Mouse (Mus musculus): Measurements from ENCODE around the gene Tmem45b.
"Not testable (repeated sequence)": the region's sequence is repeated elsewhere in the genome, so short reads cannot be mapped to it uniquely, and the experiment has no call there.

Tmem45b gene

DNA sequence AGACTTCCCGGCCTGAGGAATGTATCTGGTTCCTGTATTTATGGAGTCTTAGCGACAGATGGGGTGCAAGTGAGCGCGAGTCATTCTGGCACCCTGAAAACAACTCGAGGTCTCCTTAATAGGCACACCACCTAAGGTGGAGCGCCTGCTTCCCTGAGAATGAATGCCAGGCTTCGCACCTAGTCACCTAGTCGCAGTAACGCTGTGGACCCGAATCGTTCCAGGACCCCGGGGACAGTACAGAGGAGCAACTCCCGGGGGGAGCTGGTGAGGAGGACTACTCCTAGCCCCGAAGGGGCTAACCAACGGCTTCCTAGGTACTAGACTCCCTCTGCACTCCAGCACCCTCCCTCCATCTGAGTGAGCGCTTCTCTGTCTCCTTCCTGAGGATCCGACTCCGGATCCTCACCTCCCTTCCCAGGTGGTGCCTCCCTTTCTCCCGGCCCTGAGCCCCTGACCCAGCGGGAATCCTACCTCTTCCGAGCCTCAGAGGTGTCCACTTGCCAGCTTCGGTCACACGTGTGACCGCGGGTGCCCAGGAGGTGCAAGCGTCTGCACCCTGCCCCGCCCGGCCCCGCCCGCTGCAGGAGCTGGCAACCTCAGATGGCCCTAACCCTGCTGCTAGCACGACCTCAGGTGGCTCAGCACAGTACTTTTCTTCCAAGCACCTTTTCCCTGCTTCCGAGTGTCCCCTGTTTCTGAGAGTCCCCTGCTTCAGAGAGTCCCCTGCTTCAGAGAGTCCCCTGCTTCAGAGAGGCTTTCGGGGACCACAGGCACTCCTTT lies at the start of gene Tmem45b:
Gene Tmem45b (minus strand): TSS at position 771 of the 783 bp plus-strand sequence.
- peak in 1 of 2 experiments; percentile 55 for DNase-seq (ENCODE audit: low spot score in 2 of 2)

DNA sequence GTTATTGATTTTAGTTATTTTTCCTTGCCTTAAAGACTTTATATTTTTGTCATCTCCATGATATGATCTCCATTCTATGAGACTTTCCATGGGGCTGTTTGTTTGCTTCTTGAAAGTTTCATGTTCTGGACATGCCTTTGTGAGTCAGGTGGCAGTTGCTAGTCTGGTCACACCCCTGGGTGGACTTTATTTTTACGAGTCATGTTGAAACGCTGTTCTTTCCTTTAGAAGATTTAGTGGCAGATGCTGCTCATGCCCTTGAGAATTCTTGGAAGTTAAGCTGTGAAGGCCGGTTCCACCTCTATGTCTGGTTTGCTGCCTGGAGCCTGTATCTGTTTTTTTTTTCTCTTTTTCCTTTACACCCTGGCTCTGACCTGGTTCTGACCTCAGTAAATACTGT lies 43.9 kb upstream of the Tmem45b start:
- DNase-seq (ENCODE audit: low spot score in 2 of 2), result peak in 1 of 2 experiments; percentile 24

DNA sequence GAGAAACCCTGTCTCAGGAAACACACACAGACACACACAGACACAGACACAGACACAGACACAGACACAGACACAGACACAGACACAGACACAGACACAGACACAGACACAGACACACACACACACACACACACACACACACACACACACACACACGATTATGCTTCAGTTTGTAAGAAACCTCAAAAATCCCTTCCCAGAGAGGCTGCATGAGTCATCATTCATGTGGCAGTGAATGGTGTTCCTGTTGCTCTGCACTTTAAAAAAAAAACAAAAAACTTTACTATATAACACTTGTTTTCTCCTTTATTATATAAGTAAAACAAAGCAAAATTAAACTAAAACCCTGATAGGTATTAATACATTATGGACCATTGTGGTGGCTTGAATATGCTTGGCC lies 37.0 kb upstream of the Tmem45b start:
- not testable (repeated sequence) for DNase-seq (ENCODE audit: low spot score in 2 of 2)

DNA sequence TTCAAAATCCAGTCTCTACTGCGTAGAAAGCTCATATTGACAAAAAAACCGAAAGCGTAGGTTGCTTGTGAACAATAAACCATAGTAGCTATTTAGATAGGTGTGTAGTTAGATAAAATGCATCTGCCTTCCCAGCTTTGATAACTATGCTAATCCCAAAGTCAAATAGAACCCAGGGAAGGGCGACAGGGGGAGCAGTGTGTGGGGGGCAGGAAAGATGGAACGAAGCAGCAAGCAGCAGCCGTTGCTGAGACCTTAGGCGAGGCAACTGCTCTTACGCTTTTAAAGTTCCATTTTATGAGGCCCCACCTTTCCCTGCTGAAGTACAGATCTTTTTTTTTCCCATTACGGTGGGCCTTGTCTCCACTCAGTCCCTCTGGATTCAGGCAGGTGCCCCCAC lies 1.1 kb downstream of the Tmem45b start:
- peak in 1 of 2 experiments; percentile 12 for DNase-seq (ENCODE audit: low spot score in 2 of 2)

DNA sequence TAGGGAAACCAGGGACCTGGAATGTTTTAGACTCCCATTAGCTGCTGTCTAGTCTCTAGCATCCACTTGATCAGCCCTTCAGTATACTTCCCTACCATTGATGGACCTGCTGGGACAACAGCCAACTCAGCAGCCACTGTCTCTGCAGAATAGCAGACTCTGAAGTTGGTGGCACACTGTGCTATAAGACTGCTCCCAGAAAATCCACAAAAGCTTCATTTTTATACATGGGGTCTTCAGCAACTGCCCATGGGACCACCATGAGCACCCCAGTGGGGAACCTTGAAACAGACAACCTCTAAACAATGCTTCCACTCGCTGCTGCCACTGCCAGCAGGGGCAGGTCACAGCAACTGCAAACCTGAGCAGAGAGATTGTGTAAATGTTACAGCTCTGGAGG lies 9.9 kb downstream of the Tmem45b start:
- DNase-seq (ENCODE audit: low spot score in 2 of 2), result no peak

DNA sequence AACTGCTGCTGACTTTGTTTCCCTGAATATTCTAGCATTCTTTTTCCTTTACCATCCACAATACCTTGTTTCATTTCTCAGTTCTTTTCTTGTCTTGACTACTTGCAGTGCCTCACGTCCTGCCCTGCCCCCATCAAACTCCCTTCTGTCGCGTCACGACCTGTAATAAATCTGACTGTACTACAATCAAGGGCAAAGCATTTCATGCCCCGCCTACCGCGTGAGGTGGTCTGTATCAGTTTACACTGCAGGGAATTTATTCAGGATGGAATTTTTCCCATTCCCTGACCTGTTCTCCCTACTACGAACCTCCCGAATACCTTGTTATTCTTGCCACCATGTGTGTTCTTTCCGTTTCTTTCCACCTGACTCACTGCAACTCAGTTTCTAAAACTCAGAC lies 12.1 kb downstream of the Tmem45b start:
- no peak for DNase-seq (ENCODE audit: low spot score in 2 of 2)

DNA sequence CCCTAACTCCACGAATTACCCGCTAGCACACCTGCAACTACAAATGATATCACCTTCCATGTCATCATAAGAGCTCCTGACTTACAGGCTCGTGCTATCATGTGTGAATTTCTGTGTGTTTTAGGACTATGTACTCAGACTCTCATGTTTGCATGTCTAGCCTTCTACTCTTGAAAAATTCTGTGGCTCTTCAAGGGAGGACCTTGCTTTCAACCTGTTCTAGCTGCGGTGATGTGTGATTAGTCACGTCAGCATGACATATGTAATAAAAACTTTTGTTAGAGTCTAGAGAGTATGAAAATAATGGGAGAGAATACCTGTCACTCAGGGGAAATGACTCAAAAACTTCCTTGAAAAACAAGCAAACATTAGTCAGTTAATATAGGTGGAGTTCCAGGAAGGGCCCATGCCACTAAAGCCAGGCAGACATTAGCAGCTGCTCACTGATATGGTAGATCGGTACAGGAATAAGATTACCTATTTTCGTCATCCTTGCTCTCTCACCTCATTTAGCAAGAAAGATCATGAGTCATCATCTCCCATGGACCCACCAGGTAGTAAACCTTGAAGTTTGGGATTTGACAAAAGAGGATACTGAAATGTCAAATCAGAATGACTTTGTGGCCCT lies 15.0 kb downstream of the Tmem45b start:
- no peak for DNase-seq (ENCODE audit: low spot score in 2 of 2)

DNA sequence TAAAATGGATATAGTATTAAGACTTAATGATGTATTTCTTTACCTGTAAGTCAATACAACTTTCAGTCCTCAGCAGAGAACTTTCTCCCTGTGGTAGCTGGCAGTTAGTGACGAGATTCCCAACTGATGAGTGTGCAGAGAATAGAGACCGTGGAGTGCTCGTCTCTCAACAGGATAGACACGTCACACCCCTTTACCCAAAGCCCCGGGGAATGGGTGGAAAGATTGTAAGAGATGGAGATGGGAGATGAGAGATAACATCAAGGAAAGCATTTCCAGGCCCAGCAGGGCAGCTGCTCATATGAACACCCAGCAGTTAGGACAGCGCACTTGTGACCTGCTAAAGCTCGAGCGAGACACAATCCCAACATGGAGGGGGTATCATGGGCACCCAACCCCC lies 20.0 kb downstream of the Tmem45b start:
- DNase-seq (ENCODE audit: low spot score in 2 of 2), result peak in 1 of 2 experiments; percentile 26

DNA sequence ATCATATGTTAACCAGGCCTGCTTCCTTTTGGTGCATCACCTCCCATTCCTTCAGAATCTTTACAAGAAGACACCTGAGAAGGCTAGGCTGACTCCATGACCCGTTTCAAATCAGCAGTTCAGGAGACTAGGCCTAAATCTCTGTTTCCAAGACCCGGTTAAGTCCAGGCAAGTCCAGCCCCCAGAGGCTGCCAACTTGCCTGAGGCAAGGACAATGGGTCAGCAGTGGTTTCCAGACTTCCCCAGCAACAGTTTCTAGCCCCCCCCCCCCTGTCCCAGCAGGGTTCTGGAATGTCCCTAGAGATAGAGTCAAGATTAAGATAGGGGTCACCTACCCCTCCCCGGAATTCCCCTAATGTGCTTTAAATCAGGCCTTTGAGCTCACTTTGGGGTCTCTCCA lies 22.8 kb downstream of the Tmem45b start:
- no peak for DNase-seq (ENCODE audit: low spot score in 2 of 2)

DNA sequence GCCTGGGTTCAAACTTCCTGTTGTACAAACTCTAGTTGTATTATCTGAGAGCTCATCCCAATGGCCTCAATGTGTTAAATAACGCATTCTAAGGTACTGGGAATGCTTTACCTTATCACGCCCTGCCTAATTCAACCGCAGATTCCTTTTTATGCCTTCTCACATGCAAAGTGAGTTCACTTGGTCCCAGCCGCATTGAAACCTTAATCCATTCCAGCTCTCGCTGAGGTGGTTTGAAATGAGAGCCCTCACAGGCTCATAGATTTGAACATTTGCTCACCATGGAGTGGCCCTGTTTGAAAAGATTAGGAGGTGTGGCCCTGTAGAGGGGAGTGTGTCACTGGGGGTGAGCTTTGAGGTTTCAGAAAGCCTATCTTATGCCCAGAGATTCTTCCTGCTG lies 23.9 kb downstream of the Tmem45b start:
- DNase-seq (ENCODE audit: low spot score in 2 of 2), result no peak

DNA sequence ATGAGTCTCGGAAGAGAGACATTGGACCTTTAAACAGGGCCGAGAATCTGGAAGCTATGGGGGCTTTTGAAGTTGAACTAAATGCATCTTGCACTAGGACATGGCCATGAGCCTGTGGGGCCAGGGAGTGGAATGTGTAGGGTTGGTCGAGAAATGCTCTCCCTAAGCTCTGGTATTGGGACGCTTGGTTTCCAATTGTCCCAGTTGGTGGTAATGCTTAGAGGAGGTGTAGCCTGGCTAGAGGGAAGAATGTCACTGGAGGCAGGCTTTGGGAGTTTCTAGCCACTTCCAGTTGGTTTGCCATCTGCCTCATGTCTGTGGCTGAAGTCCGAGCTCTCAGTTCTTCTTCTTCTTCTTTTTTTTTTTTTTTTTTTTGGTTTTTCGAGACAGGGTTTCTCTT lies 24.9 kb downstream of the Tmem45b start:
- no peak for DNase-seq (ENCODE audit: low spot score in 2 of 2)

DNA sequence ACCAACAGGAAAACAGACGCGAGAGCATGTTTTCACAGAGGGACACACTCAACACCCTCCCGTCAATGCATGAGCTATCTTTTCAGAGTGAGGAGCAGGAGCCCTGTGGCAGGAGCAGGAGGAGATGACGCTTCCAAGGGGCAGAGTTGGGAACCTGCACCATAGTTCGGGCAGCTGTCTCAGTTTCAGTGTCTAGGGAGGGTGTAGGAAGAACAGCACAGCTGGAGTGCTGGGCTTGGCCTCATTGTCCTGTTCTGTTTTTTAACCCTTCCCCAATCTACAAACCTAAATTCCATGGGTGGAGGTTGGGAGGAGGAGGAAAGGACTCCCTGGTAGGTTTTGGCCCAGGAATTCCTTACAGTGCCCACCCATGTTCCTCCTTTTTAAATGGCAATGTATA lies 25.4 kb downstream of the Tmem45b start:
- no peak for DNase-seq (ENCODE audit: low spot score in 2 of 2)

DNA sequence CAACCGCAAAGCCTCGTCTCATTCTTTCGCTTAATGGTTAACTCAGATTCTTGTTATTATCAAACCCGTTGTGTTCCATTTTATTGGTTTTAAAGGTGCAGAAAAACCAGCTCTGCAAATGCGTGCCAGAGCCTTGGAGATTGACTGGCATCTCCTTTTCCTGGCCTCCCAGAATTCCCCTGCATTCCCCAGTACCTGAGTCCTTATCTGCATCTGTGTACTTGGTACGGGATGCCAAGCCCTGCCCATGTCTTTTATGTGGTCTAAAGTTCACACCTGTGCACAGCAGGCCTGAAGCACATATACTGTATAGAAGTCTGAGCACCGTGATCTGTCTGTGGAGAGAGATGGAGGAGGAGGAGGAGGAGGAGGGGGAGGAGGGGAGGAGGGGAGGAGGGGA lies 26.4 kb downstream of the Tmem45b start:
- peak in 1 of 2 experiments; percentile 28 for DNase-seq (ENCODE audit: low spot score in 2 of 2)

DNA sequence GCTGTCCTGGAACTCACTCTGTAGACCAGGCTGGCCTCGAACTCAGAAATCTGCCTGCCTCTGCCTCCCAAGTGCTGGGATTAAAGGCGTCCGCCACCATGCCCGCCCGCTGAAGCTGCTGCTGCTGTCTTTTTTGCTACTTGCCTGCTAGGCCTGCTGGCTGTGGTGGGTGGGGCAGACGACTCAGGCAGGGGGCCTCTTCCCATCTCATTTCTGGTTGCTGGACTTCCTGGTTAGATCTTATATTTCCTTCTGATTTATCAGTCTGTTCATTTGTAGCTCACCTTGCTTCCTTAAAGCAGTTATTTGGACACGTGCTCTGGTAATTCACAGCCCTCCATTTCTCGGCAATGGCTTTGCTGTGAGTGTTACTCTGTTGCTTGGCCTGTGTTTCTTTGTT lies 28.8 kb downstream of the Tmem45b start:
- no peak for DNase-seq (ENCODE audit: low spot score in 2 of 2)

DNA sequence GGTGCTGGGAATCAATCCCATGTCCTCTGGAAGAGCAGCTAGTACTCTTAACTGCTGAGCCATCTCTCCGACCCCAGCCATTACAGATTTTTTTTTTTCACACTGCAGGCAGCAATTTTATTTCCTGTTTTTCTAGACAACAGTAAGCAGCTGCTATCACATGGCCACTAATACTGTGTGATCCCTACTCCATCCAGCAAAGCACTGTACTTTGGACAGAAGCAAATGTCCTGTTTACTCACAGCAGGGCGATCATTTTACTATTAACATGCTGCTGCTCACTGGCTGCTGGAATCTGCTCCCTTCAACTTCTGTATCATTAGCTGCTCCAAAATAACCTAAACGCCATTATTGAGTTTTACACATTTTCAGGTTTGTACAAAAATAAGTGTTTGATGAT lies 30.8 kb downstream of the Tmem45b start:
- no peak for DNase-seq (ENCODE audit: low spot score in 2 of 2)

DNA sequence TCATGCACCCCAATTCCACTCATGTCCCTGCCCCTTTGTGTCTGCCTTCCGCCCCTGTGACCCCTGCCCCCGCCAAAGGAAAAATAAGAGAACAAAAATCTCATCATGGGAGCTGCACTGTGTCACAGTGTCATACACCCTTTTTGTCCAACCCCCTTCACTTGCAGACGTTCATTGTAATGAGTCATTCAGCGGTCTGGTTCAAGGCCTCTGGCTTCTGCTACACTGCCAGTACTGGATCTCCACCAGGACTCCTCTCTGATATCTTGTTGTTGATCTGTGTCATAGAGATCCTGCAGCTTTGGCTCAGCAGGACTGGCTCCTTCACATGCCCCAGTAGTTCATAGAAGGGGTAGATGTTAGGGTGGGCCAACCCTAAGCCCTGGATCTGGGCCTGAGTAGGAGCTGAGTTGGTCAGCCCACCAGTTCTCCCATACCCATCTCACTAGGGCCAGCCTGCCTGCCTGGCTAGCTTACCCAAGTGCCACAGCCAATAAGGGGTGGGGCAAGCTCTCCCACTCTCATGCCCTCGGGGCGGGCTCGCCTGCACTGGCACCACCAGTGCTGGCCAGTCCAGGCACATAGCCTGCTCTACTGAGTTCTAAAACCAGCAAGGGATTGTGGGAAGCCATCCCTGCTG lies 31.8 kb downstream of the Tmem45b start:
- DNase-seq (ENCODE audit: low spot score in 2 of 2), result peak; percentile 51

DNA sequence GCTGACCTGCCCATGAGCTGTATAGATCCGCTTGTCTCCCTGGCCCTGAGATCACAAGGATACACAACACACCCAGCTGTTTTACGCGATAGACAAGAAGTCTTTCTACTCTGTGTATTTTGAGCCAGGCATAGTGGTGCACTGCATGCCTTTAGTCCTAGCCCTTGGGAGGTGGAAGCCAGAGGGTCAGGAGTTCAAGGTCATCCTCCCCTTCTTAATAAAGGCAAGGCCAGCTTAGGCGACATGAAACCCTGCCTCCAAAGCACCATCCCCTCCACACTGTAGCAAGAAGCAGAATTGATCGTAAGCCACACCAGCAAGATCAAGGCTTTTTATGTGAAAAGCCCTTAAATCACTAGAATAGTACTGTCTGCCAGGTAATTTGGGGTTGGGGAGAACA lies 32.5 kb downstream of the Tmem45b start:
- DNase-seq (ENCODE audit: low spot score in 2 of 2), result no peak

DNA sequence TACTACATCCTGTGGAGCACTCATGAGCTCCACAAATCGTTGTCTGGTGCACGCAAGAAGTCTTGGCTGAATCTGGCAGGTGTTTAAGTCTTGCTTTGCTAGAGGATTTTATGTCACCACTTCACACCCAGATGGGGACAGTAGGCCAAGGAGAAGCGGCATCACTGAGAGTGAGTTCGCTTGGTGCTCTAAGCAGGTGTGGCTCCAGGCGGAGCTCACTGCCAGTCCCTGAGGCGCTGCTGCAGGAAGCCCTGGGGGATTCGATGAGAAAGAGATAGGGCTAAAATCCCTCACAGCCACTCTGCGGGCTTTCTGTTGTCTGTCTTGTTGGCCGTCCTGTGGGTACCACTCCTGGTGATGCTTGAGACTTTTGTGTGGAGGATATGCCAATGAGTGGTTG lies 34.3 kb downstream of the Tmem45b start:
- no peak for DNase-seq (ENCODE audit: low spot score in 2 of 2)

DNA sequence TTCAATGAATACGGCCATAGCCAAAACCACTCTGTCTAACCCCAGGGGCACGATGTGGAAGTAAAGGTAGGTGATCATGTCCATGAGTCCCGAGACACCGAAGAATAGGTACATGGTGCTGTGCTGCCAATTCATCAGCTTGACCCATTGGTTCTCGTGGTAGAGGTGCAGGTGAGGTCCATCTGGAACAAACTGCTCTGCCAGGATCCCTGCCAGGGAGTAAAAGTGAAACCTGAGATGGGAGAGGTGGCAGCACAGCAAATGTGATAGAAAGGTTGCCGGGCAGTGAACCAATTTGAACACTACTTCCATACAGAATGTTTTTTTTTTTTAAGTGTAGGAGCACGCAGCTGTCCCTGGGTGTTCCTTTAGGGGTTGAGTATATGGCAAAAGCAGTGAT lies 35.3 kb downstream of the Tmem45b start:
- DNase-seq (ENCODE audit: low spot score in 2 of 2), result no peak

DNA sequence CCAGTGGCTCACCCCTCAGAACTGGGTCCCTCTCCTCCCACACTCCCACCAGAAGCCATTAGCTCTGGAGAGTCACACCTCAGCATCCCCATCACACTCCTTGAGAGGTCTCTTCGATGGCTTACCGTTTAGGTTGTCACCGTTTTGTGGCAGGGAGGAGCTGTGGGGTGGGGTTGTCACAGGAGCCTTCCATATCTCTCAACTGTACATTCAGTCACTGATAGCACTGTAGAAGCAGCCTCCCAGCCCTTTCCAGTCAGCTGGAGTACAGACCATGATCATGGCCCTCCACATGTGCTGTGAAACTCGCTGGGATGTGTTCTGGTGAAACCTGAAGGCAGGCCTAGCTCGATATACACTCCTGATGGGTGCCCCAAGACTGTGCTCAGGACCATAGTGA lies 42.1 kb downstream of the Tmem45b start:
- no peak for DNase-seq (ENCODE audit: low spot score in 2 of 2)

DNA sequence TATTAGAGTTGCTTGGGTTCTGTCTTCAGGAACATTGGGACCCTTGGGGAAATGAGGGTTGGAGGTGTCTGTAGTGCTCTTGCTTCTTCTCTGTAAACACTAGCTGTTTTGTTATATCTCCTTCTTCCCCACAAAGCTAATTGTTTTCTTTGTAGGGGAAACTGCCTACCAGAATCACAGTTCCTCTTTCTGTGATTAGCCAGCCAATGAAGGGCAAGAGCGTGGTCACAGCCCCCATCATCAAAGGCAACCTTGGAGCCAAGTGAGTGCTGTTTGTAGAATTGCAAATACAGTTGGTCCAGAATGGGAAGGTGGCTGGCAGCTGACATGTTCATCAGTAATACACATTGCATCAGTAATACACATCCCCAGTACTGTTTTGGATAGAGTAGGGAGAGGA lies 45.4 kb downstream of the Tmem45b start:
- no peak for DNase-seq (ENCODE audit: low spot score in 2 of 2)

DNA sequence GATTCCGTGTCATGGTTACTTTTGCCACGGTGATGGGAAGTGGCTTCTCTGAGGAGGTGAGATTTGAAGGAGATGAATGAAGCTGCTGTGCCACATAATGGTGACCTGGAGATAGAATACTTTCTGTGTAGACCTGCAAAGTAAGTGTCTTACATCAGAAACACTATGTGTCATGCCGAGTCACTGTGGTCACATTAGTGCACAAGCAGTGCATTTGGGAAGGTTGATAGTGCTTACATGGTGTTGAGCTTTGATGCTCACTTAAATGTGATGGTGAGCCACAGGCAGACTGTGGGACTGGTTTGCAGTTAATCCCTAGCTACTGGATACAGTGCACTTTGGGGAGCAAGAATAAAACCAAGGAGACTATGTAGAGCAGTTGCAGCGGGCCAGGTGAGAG lies 52.1 kb downstream of the Tmem45b start:
- no peak for DNase-seq (ENCODE audit: low spot score in 2 of 2)

DNA sequence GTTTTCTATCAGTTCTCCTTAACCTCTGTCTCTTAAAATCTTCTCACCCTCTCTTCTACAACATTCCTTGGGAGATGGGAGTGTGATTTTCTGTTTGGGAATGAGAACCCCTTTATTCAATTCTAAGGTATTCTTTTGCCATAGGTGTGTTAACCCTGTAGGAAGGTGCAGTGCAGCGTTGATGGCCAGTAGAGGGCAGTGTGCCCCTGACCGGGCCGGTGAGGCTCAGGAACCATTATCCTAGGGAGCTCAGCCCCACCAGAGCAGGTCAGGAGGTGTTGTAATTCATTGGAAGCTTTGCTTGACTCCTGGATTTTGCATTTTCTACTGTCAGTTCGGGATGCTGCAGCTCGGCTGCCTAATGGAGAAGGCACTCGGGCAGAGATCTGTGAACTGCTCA lies 59.0 kb downstream of the Tmem45b start:
- peak; percentile 33 to 35 for DNase-seq (ENCODE audit: low spot score in 2 of 2)

All from urinary bladder, adult 18-20 months (tissue).